Comparison of ENCODE assay signal across 17 mouse cellular contexts in the genomic region with DNA sequence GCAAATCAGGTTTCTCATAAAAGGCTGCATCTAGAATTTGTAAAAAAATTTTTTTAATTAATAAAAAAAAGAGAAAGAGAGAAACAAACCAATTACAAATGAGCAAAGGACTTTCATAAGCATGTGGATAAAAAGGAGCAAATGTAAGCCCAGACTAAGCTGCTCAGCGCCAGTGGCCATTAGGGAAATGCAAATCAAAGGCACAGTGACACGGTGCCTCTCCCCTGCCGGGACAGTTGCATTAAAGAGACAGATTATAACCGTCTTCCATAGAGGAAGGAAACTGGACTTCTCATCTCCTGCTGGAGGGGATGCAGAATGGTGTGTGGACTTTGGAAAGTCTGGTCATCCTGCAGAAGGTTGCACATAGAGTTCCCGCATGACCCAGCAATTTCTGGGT.
DNase-seq lines count a peak whose midpoint lies in the region; ATAC-seq and TF ChIP-seq lines count a peak whose summit lies in the region.
"Had no signal": no experiment of that assay in that cellular context is flagged by ENCODE, and none has a peak within 500 bp of the region (broad histone marks: within the 10 kb centered on the region; RNA-seq: fewer than 3 reads in every experiment).

No protein-coding gene starts in this region.

- H3K4me2 ChIP-seq in midbrain, embryonic 13.5 days (replicated peaks): no peak overlapping the region
- H3K4me2 ChIP-seq in midbrain, postnatal 0 days (ENCODE audit: low read depth, low read length, poor library complexity, severe bottlenecking): no peak overlapping the region
- H3K4me2 ChIP-seq: embryonic facial prominence, embryonic 13.5 days; embryonic facial prominence, embryonic 15.5 days; forebrain, embryonic 12.5 days had no signal

- WGBS in midbrain, embryonic 13.5 days: 21% methylated on average over 5 of the region's 5 CpGs
- 18% methylated on average over 5 of the region's 5 CpGs for WGBS in midbrain, postnatal 0 days

- no peak overlapping the region for H3K4me3 ChIP-seq in midbrain, embryonic 13.5 days (replicated peaks)
- no peak overlapping the region for H3K4me3 ChIP-seq in midbrain, postnatal 0 days (ENCODE audit: low read depth, low read length)
- H3K4me3 ChIP-seq: embryonic facial prominence, embryonic 13.5 days; embryonic facial prominence, embryonic 15.5 days; erythroblast, embryonic 14.5 days; forebrain, embryonic 10.5 days; forebrain, embryonic 12.5 days had no signal

- H3K27ac ChIP-seq in midbrain, embryonic 13.5 days: no peak overlapping the region
- no peak overlapping the region for H3K27ac ChIP-seq in midbrain, postnatal 0 days (ENCODE audit: low read depth, low read length)
- H3K27ac ChIP-seq: embryonic facial prominence, embryonic 13.5 days; embryonic facial prominence, embryonic 15.5 days; forebrain, embryonic 10.5 days; forebrain, embryonic 12.5 days had no signal

- H3K4me1 ChIP-seq in midbrain, embryonic 13.5 days (replicated peaks): peaks cover 10% of the 10 kb centered on the region
- no peaks in the 10 kb centered on the region for H3K4me1 ChIP-seq in midbrain, postnatal 0 days (ENCODE audit: insufficient read depth, low read length)
- H3K4me1 ChIP-seq: embryonic facial prominence, embryonic 13.5 days; embryonic facial prominence, embryonic 15.5 days; forebrain, embryonic 12.5 days had no signal

- no peak for TF ChIP-seq POLR2A in brain, embryonic 14.5 days (IDR thresholded peaks at IDR 0.05; ENCODE audit: borderline replicate concordance, extremely low read depth, insufficient read depth, insufficient read length, poor library complexity, severe bottlenecking)

- 0 out of 2 replicates have a peak, but pooled peaks have one; percentile 27 for ATAC-seq in midbrain, embryonic 13.5 days
- no peak for ATAC-seq in midbrain, postnatal 0 days (ENCODE audit: low FRiP score)
- ATAC-seq: activated CD4-positive, CD25-positive, alpha-beta regulatory T cell, adult 4 months; forebrain, embryonic 14.5 days; forebrain, embryonic 16.5 days; Patski had no signal

- no peak overlapping the region for H3K9ac ChIP-seq in midbrain, embryonic 13.5 days (replicated peaks)
- no peak overlapping the region for H3K9ac ChIP-seq in midbrain, postnatal 0 days (replicated peaks; ENCODE audit: low read length, poor library complexity, severe bottlenecking)
- H3K9ac ChIP-seq: embryonic facial prominence, embryonic 13.5 days; embryonic facial prominence, embryonic 15.5 days; forebrain, embryonic 12.5 days had no signal

- H3K9me3 ChIP-seq in midbrain, embryonic 13.5 days: no peaks in the 10 kb centered on the region
- no peaks in the 10 kb centered on the region for H3K9me3 ChIP-seq in midbrain, postnatal 0 days (ENCODE audit: low read length)
- H3K9me3 ChIP-seq: embryonic facial prominence, embryonic 13.5 days; embryonic facial prominence, embryonic 15.5 days; forebrain, embryonic 10.5 days; forebrain, embryonic 12.5 days; G1E had no signal

- no peak for TF ChIP-seq CTCF in midbrain, postnatal 0 days (IDR thresholded peaks at IDR 0.05)
- no peak for TF ChIP-seq CTCF in brain, embryonic 14.5 days (IDR thresholded peaks at IDR 0.05; ENCODE audit: borderline replicate concordance, extremely low read depth, insufficient read depth, insufficient read length)

- H3K36me3 ChIP-seq in midbrain, embryonic 13.5 days: no peaks in the 10 kb centered on the region
- H3K36me3 ChIP-seq in midbrain, postnatal 0 days (ENCODE audit: insufficient read depth, low read length): no peaks in the 10 kb centered on the region
- H3K36me3 ChIP-seq: embryonic facial prominence, embryonic 13.5 days; embryonic facial prominence, embryonic 15.5 days; forebrain, embryonic 10.5 days; forebrain, embryonic 12.5 days; G1E had no signal

- H3K27me3 ChIP-seq in midbrain, embryonic 13.5 days: peaks cover 11% of the 10 kb centered on the region; the same call in 1 of the 2 replicates
- H3K27me3 ChIP-seq in midbrain, postnatal 0 days (ENCODE audit: insufficient read depth, low read length): no peaks in the 10 kb centered on the region

- no peak for DNase-seq in midbrain, postnatal 0 days (ENCODE audit: low spot score)
- peak; percentile 36 for DNase-seq in retina, postnatal 7 days (ENCODE audit: low read depth, low spot score)
- no peak for DNase-seq in retina, embryonic 14.5 days (ENCODE audit: low spot score)
- DNase-seq in brain, embryonic 14.5 days (ENCODE audit: low read depth): peak; percentile 52
- DNase-seq in lung, postnatal 36 days: no peak
- DNase-seq: cerebellum, adult 9-11 months had no signal

Comparison
In these comparisons a context has a peak if more than half of its experiments do, and no peak if none do; other contexts are left out.
1. DNase-seq: peak in retina, postnatal 7 days (single experiment) and brain, embryonic 14.5 days (single experiment); none in midbrain, postnatal 0 days (single experiment), retina, embryonic 14.5 days (single experiment) and lung, postnatal 36 days (single experiment).